Mouse (Mus musculus) adrenal gland, adult 8-10 months (tissue): ENCODE results near the gene Il3. TPM values are rescaled to one million over a fixed set of nuclear protein-coding genes. Genes with fewer than 3 reads are reported as not detected.

ENCODE experiments used
- total RNA-seq, 4 experiments: library from RNA; stranded (reverse); gene quantifications; 2 replicates each; pipeline ENCODE4 v1.2.4; 2022

Gene Il3
- total RNA-seq, 4 experiments from 2014 or later: not detected

Other genes with a start within 250 kb of the Il3 start
- 1 to 10 TPM; 6.1 to 8.6 (median 7.7) TPM for gene Slc22a4, start 239.2 kb downstream of the Il3 start, total RNA-seq
- gene Pdlim4, start 198.3 kb downstream of the Il3 start, total RNA-seq: 10 to 100 TPM in 2 of 4 experiments, 1 to 10 TPM in 2; 6.7 to 16.2 (median 12.1) TPM
- 10 to 100 TPM; 29.1 to 52.2 (median 44.5) TPM for gene P4ha2, start 167.2 kb downstream of the Il3 start, total RNA-seq
- not detected for gene Csf2, start 17.6 kb downstream of the Il3 start, total RNA-seq
- 10 to 100 TPM in 1 of 4 experiments, 1 to 10 TPM in 3; 8.0 to 11.3 (median 8.6) TPM for gene Acsl6, start 36.5 kb upstream of the Il3 start, total RNA-seq
- gene Meikin, start 103.4 kb upstream of the Il3 start, total RNA-seq: not detected
- 10 to 100 TPM; 26.4 to 34.7 (median 30.6) TPM for gene Fnip1, start 170.9 kb upstream of the Il3 start, total RNA-seq